Mouse (Mus musculus) ES-E14 (cell line): Measurements from ENCODE around the gene Ngrn. TPM values are rescaled to one million over a fixed set of nuclear protein-coding genes. Genes with fewer than 3 reads are reported as not detected.
A peak's percentile ranks its signal among the peaks of the same experiment; 100 is the strongest.

ENCODE experiments used
- DNase-seq: peaks from one replicate; pipeline ENCODE4 v3.0.0-alpha.2; 2013; ENCODE audit warnings: low read depth, low spot score
- H3K27ac ChIP-seq: 2 replicates; pipeline ENCODE4 v1.5.1; 2012; ENCODE audit warnings: low read depth, mild to moderate bottlenecking, low read length, moderate library complexity, mixed read lengths; ENCODE audit not compliant: poor library complexity, insufficient read depth, severe bottlenecking
- H3K36me3 ChIP-seq: 2 replicates; pipeline ENCODE4 v1.6.1; 2012; ENCODE audit warnings: mild to moderate bottlenecking, low read length, moderate library complexity, mixed read lengths; ENCODE audit not compliant: control insufficient read depth, poor library complexity, insufficient read depth, severe bottlenecking
- H3K4me1 ChIP-seq, 2 experiments: fragments of 150-350 bp in 1 of 2; sonication (generic) in 1 of 2; 2 replicates each; pipeline ENCODE4 v1.6.1; 2012; ENCODE audit warnings: low read length in 2 of 2, mild to moderate bottlenecking in 1 of 2, mixed read lengths in 1 of 2; ENCODE audit not compliant: control insufficient read depth in 2 of 2, insufficient read depth in 2 of 2, poor library complexity in 1 of 2
- H3K4me3 ChIP-seq, 2 experiments: fragments of 150-350 bp in 1 of 2; sonication (generic) in 1 of 2; 2 replicates each; pipeline ENCODE4 v1.5.1; 2012; ENCODE audit warnings: low read length in 2 of 2, low read depth in 1 of 2, mild to moderate bottlenecking in 1 of 2, mixed read lengths in 1 of 2; ENCODE audit not compliant: insufficient read depth in 1 of 2, poor library complexity in 1 of 2, severe bottlenecking in 1 of 2
- H3K9ac ChIP-seq: 2 replicates; pipeline ENCODE4 v1.6.1; 2012; ENCODE audit warnings: low read depth, mild to moderate bottlenecking, low read length, mixed read lengths; ENCODE audit not compliant: poor library complexity, insufficient read depth, severe bottlenecking
- H3K9me3 ChIP-seq: fragments of 150-350 bp; sonication (generic); 2 replicates; pipeline ENCODE4 v1.6.1; 2012; ENCODE audit warnings: low read depth, mild to moderate bottlenecking, low read length; ENCODE audit not compliant: control insufficient read depth, insufficient read depth
- CHD2 ChIP-seq: IDR thresholded peaks from 2 replicates; pipeline ENCODE4 v1.6.1; 2014; ENCODE audit warnings: mild to moderate bottlenecking, low read depth, low read length, inconsistent platforms
- HCFC1 ChIP-seq: IDR thresholded peaks from 2 replicates; pipeline ENCODE4 v1.6.1; 2012; ENCODE audit warnings: low read length, inconsistent platforms, borderline replicate concordance; ENCODE audit not compliant: insufficient read depth
- MAFK ChIP-seq: IDR thresholded peaks from 2 replicates; pipeline ENCODE4 v1.6.1; 2014; ENCODE audit warnings: mild to moderate bottlenecking, low read depth, low read length, inconsistent platforms; ENCODE audit not compliant: insufficient read depth
- ZC3H11A ChIP-seq: IDR thresholded peaks from 2 replicates; pipeline ENCODE4 v1.6.1; 2012; ENCODE audit warnings: low read depth, mild to moderate bottlenecking, inconsistent platforms, low read length, borderline replicate concordance
- ZNF384 ChIP-seq: IDR thresholded peaks from 2 replicates; pipeline ENCODE4 v1.6.1; 2012; ENCODE audit warnings: low read depth, low read length, inconsistent platforms
- in situ Hi-C, 2 experiments: fragments of 600-800 bp; cut with MboI; formaldehyde crosslinking; loops; one replicate each; pipeline ENCODE4 v1.15.1; 2025; ENCODE audit warnings: low sequenced_read_pairs in 2 of 2, inconsistent platforms in 1 of 2; ENCODE audit not compliant: unreplicated experiment in 2 of 2
- total RNA-seq: library from RNA; depleted of rRNA; stranded (reverse); fragments of 300-350 nt; gene quantifications from 2 replicates; pipeline ENCODE4 v1.2.3, GENCODE M21; 2012

The Ngrn gene
- total RNA-seq, 1 experiment = 45.2 TPM

DNA sequence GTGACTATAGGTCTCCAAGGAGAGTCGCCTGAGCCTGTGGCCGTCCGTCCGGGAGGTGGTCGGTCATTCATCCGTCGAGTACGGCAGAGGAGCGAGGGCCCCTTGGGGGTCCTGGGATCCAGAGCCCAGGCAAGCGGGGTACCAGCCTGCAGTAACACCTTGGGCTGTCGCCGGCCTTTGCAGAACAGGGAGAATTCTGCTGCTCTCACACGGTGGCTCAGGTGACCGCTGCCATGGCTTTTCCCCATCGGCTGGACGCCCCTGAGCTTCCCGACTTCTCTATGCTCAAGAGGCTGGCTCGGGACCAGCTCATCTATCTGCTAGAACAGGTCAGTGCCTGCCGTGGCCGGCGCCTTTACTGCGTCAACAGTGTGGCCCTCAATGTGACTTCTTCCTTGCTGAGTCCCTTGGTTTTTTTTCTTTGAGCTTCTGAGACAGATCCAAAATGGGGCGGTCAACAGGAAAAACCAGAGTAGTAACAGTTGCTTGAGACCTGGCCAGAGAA, 8.8 kb downstream of the Ngrn start:
- in situ Hi-C loops = no loop called here
- Histone ChIP-seq H3K9me3 (no peaks in the 10 kb centered on the region), H3K4me3 (peak overlapping the region; percentile 74 to 96), H3K9ac (peak overlapping the region; percentile 74), H3K36me3 (peaks cover 11% of the 10 kb centered on the region), H3K27ac (no peak overlapping the region), H3K4me1 (no peaks in the 10 kb centered on the region)
- DNase-seq = no peak
- no peak for TF ChIP-seq HCFC1
- no peak for TF ChIP-seq MAFK
- no peak for TF ChIP-seq ZC3H11A
- no peak for TF ChIP-seq CHD2
- no peak for TF ChIP-seq ZNF384

DNA sequence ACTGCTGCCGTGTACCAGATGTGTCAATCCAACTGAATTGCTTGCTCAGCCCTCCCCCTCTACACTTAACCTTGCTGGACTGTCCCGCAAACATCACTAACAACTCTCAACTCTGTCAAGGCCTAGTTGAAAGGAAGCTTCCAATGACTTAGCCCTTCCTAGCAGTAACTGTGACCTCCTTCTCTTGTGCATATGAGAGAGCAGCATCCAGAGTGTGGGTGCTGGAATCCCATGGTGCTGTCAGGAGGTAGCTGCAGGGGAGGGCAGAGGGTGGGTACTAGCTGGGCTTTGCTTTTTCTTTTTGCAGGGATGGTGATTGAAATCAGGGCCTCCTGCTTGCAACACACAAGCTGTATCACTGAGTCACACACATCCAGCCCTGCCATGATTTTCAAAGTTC, 12.4 kb downstream of the Ngrn start:
- H3K27ac ChIP-seq = no peak overlapping the region
- no peak overlapping the region for H3K9ac ChIP-seq
- no peak overlapping the region for H3K4me3 ChIP-seq
- no peak for TF ChIP-seq CHD2
- no peak for TF ChIP-seq ZNF384
- TF ChIP-seq ZC3H11A = no peak
- TF ChIP-seq MAFK = no peak
- TF ChIP-seq HCFC1 = no peak
- DNase-seq = no peak
- in situ Hi-C loops = no loop called here
- no peaks in the 10 kb centered on the region for H3K4me1 ChIP-seq
- no peaks in the 10 kb centered on the region for H3K9me3 ChIP-seq
- H3K36me3 ChIP-seq = peaks cover 11% of the 10 kb centered on the region

DNA sequence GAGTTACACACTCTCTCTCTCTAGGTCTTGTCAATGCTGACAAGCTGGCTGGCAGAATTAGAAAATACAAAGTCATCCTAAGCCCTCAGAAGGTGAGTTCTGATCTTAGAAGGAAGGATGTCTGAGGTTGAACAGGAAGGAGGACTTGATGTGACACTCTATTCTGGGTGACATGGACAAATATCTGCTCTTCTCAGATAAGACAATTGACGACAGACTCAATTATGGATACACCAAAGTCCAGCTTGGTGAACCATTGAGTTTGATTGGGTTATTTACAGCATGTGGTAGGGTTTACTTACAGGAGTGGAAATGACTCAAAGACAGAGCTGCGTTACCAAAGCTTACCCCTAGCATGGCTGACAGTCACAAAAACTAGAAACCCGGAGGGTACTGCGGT, 15.4 kb downstream of the Ngrn start:
- Histone ChIP-seq H3K4me3 (no peak overlapping the region), H3K9ac (no peak overlapping the region), H3K4me1 (no peaks in the 10 kb centered on the region), H3K36me3 (peaks cover 14% of the 10 kb centered on the region), H3K27ac (no peak overlapping the region), H3K9me3 (no peaks in the 10 kb centered on the region)
- no peak for DNase-seq
- in situ Hi-C loops = no loop called here
- TF ChIP-seq HCFC1 = no peak
- no peak for TF ChIP-seq ZNF384
- TF ChIP-seq CHD2 = no peak
- no peak for TF ChIP-seq ZC3H11A
- TF ChIP-seq MAFK = no peak

- DNase-seq = no peak
- H3K27ac ChIP-seq = no peak overlapping the region
- no peak overlapping the region for H3K9ac ChIP-seq
- peaks cover 20% of the 10 kb centered on the region for H3K36me3 ChIP-seq
- no peak overlapping the region for H3K4me3 ChIP-seq
- TF ChIP-seq CHD2 (no peak), HCFC1 (no peak), ZNF384 (no peak), ZC3H11A (no peak), MAFK (no peak)
- no peaks in the 10 kb centered on the region for H3K9me3 ChIP-seq
- in situ Hi-C loops = no loop called here
- no peaks in the 10 kb centered on the region for H3K4me1 ChIP-seq
These were observed 19.0 kb downstream of the Ngrn start for GRCm38 (mm10) chr7:80280032-80280431.

DNA sequence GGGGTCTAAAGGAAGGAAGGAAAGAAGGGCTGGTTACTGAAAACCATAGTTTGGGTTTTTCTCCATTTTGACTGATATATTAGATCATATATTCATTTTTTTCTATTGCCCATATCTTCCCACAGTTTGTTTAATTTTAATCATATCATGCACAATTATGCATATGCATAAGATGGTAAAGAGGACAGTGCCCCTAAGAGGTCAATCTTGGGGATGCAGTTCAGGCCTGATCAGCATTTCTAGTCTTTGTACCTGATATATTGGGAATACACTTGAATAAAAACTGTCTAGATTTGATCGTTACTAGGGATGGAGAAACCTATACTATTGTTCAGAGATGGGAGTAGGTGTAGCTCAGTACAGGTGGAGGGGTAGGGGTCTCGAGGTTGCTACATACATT, 20.0 kb downstream of the Ngrn start:
- Histone ChIP-seq H3K9me3 (no peaks in the 10 kb centered on the region), H3K27ac (no peak overlapping the region), H3K36me3 (peaks cover 25% of the 10 kb centered on the region), H3K4me1 (no peaks in the 10 kb centered on the region), H3K9ac (no peak overlapping the region), H3K4me3 (no peak overlapping the region)
- TF ChIP-seq HCFC1 (no peak), ZNF384 (no peak), ZC3H11A (no peak)
- in situ Hi-C loops = no loop called here
- DNase-seq = no peak
